Mouse (Mus musculus) stomach, postnatal 0 days (tissue): ENCODE results near the gene Gpalpp1. TPM values are rescaled to one million over a fixed set of nuclear protein-coding genes. Genes with fewer than 3 reads are reported as not detected.

Experiments
- ATAC-seq: fragments of 200-750 bp; cut with Nextera tagmentation; 2 replicates; pipeline ENCODE4 v1.8.0; 2017; ENCODE audit not compliant: low FRiP score, low TSS enrichment
- DNase-seq: peaks from one replicate; pipeline ENCODE4 v3.0.0-alpha.2; 2016; ENCODE audit warnings: low spot score
- H3K27ac ChIP-seq: fragments of 300-500 bp; sonication (generic); replicated peaks from 2 replicates; pipeline ENCODE4 v1.5.1; 2014; ENCODE audit warnings: mild to moderate bottlenecking, control low read depth
- H3K27me3 ChIP-seq: fragments of 300-500 bp; sonication (generic); 2 replicates; pipeline ENCODE4 v1.6.1; 2014; ENCODE audit warnings: low read length; ENCODE audit not compliant: control insufficient read depth, insufficient read depth
- H3K36me3 ChIP-seq: fragments of 300-500 bp; sonication (generic); 2 replicates; pipeline ENCODE4 v1.6.1; 2014; ENCODE audit warnings: low read length, mixed read lengths; ENCODE audit not compliant: control insufficient read depth, insufficient read depth
- H3K4me1 ChIP-seq: fragments of 300-500 bp; sonication (generic); replicated peaks from 2 replicates; pipeline ENCODE4 v1.6.1; 2014; ENCODE audit warnings: antibody characterized with exemption; ENCODE audit not compliant: control insufficient read depth, insufficient read depth
- H3K4me2 ChIP-seq: fragments of 300-500 bp; sonication (generic); replicated peaks from 2 replicates; pipeline ENCODE4 v1.6.1; 2014; ENCODE audit warnings: low read depth, mild to moderate bottlenecking, control low read depth, moderate library complexity
- H3K4me3 ChIP-seq: fragments of 300-500 bp; sonication (generic); 2 replicates; pipeline ENCODE4 v1.5.1; 2014; ENCODE audit warnings: low read depth, low read length, control low read depth
- H3K9ac ChIP-seq: fragments of 300-500 bp; sonication (generic); 2 replicates; pipeline ENCODE4 v1.6.1; 2014; ENCODE audit warnings: mild to moderate bottlenecking, low read length, control low read depth, mixed read lengths
- H3K9me3 ChIP-seq: fragments of 300-500 bp; sonication (generic); 2 replicates; pipeline ENCODE4 v1.6.1; 2016; ENCODE audit warnings: low read length; ENCODE audit not compliant: control insufficient read depth
- CTCF ChIP-seq: IDR thresholded peaks from 2 replicates; pipeline ENCODE4 v1.5.1; 2016; ENCODE audit warnings: antibody characterized with exemption, low read depth, mild to moderate bottlenecking, moderate library complexity
- EP300 ChIP-seq: optimal IDR thresholded peaks from 2 replicates; pipeline ENCODE3; 2016; ENCODE audit warnings: antibody characterized with exemption
- whole genome bisulfite sequencing: fragments of 180-500 bp; shearing (Covaris S2); extraction: QIAGEN DNeasy Blood & Tissue Kit; methylation state at CpG from one replicate; pipeline ENCODE4 v1.1.7; 2014; 5-methylcytosine and 5-hydroxymethylcytosine counted together
- polyA plus RNA-seq: library from polyadenylated mRNA; unstranded; fragments of >200 nt; fragmentation: Nextera tagmentation; extraction: Ambion mirVana; gene quantifications from 2 replicates; pipeline ENCODE4 v1.2.1, GENCODE M21; 2015

Gpalpp1 gene
- polyA plus RNA-seq, 1 experiment from 2014 or later, result 6.3 TPM

GRCm38 (mm10) chr14:76075721-76076120 lies 34.8 kb downstream of the Gpalpp1 start:
- H3K36me3 ChIP-seq, result no peaks in the 10 kb centered on the region
- 40% methylated on average over 4 of the region's 4 CpGs for WGBS
- ATAC-seq, result no peak
- no peak for TF ChIP-seq CTCF
- no peak for TF ChIP-seq EP300
- no peak overlapping the region for H3K9ac ChIP-seq
- no peaks in the 10 kb centered on the region for H3K4me1 ChIP-seq
- no peaks in the 10 kb centered on the region for H3K9me3 ChIP-seq
- no peak overlapping the region for H3K4me2 ChIP-seq
- H3K27ac ChIP-seq, result no peak overlapping the region
- no peaks in the 10 kb centered on the region for H3K27me3 ChIP-seq
- DNase-seq, result no peak
- H3K4me3 ChIP-seq, result no peak overlapping the region

- Histone ChIP-seq H3K9me3 (no peaks in the 10 kb centered on the region), H3K27ac (no peak overlapping the region), H3K4me1 (no peaks in the 10 kb centered on the region), H3K27me3 (no peaks in the 10 kb centered on the region), H3K4me2 (no peak overlapping the region), H3K4me3 (no peak overlapping the region), H3K9ac (no peak overlapping the region), H3K36me3 (no peaks in the 10 kb centered on the region)
- ATAC-seq (no peak), DNase-seq (no peak)
- TF ChIP-seq CTCF (no peak), EP300 (no peak)
- 81% methylated on average over 1 of the region's 1 CpGs for WGBS
These were observed 36.4 kb downstream of the Gpalpp1 start for GRCm38 (mm10) chr14:76074206-76074605.

- Histone ChIP-seq H3K27ac (no peak overlapping the region), H3K4me3 (no peak overlapping the region), H3K4me2 (no peak overlapping the region), H3K27me3 (no peaks in the 10 kb centered on the region), H3K36me3 (no peaks in the 10 kb centered on the region), H3K9me3 (no peaks in the 10 kb centered on the region), H3K9ac (no peak overlapping the region), H3K4me1 (no peaks in the 10 kb centered on the region)
- no peak for TF ChIP-seq EP300
- no peak for TF ChIP-seq CTCF
- WGBS, result 46% methylated on average over 2 of the region's 2 CpGs
- ATAC-seq, result 0 out of 2 replicates have a peak, but pooled peaks have one; percentile 18
- no peak for DNase-seq
These were observed 37.9 kb downstream of the Gpalpp1 start for GRCm38 (mm10) chr14:76072626-76073025.

- H3K9ac ChIP-seq, result no peak overlapping the region
- H3K36me3 ChIP-seq, result no peaks in the 10 kb centered on the region
- H3K4me2 ChIP-seq, result no peak overlapping the region
- H3K27me3 ChIP-seq, result no peaks in the 10 kb centered on the region
- DNase-seq (no peak), ATAC-seq (no peak)
- H3K27ac ChIP-seq, result no peak overlapping the region
- TF ChIP-seq CTCF (no peak), EP300 (no peak)
- H3K9me3 ChIP-seq, result no peaks in the 10 kb centered on the region
- no peak overlapping the region for H3K4me3 ChIP-seq
- no peaks in the 10 kb centered on the region for H3K4me1 ChIP-seq
- WGBS, result 81% methylated on average over 4 of the region's 4 CpGs
These were observed 41.3 kb downstream of the Gpalpp1 start for GRCm38 (mm10) chr14:76069296-76069695.

GRCm38 (mm10) chr14:76068296-76068695 lies 42.3 kb downstream of the Gpalpp1 start:
- H3K27ac ChIP-seq, result no peak overlapping the region
- WGBS, result 48% methylated on average over 4 of the region's 4 CpGs
- H3K4me1 ChIP-seq, result no peaks in the 10 kb centered on the region
- H3K4me2 ChIP-seq, result no peak overlapping the region
- TF ChIP-seq CTCF, result no peak
- no peak for TF ChIP-seq EP300
- no peak overlapping the region for H3K9ac ChIP-seq
- H3K27me3 ChIP-seq, result no peaks in the 10 kb centered on the region
- H3K9me3 ChIP-seq, result no peaks in the 10 kb centered on the region
- DNase-seq (no peak), ATAC-seq (no peak)
- no peak overlapping the region for H3K4me3 ChIP-seq
- H3K36me3 ChIP-seq, result no peaks in the 10 kb centered on the region

- Histone ChIP-seq H3K9me3 (no peaks in the 10 kb centered on the region), H3K27ac (no peak overlapping the region), H3K4me3 (no peak overlapping the region), H3K4me2 (no peak overlapping the region), H3K9ac (no peak overlapping the region), H3K36me3 (no peaks in the 10 kb centered on the region), H3K27me3 (no peaks in the 10 kb centered on the region), H3K4me1 (no peaks in the 10 kb centered on the region)
- TF ChIP-seq CTCF (no peak), EP300 (no peak)
- 50% methylated on average over 1 of the region's 1 CpGs for WGBS
- DNase-seq (no peak), ATAC-seq (no peak)
These were observed 43.3 kb downstream of the Gpalpp1 start for GRCm38 (mm10) chr14:76067237-76067636.
